Mouse (Mus musculus) midbrain, postnatal 0 days (tissue): ENCODE results near the gene Zim1. TPM values are rescaled to one million over a fixed set of nuclear protein-coding genes. Genes with fewer than 3 reads are reported as not detected.

Experiments
- ATAC-seq: fragments of 200-750 bp; cut with Nextera tagmentation; 2 replicates; pipeline ENCODE4 v1.8.0; 2017; ENCODE audit warnings: moderate number of reproducible peaks, mild to moderate bottlenecking, moderate TSS enrichment, moderate library complexity; ENCODE audit not compliant: low FRiP score
- DNase-seq: peaks from one replicate; pipeline ENCODE4 v3.0.0-alpha.2; 2015; ENCODE audit warnings: low spot score
- H3K27ac ChIP-seq: fragments of 300-500 bp; sonication (generic); 2 replicates; pipeline ENCODE4 v1.5.1; 2014; ENCODE audit warnings: low read depth, mild to moderate bottlenecking, low read length, mixed read lengths
- H3K27me3 ChIP-seq: fragments of 300-500 bp; sonication (generic); 2 replicates; pipeline ENCODE4 v1.6.1; 2014; ENCODE audit warnings: low read length, control low read depth, mixed read lengths; ENCODE audit not compliant: insufficient read depth
- H3K36me3 ChIP-seq: fragments of 300-500 bp; sonication (generic); 2 replicates; pipeline ENCODE4 v1.6.1; 2014; ENCODE audit warnings: low read length, control low read depth, mixed read lengths; ENCODE audit not compliant: insufficient read depth
- H3K4me1 ChIP-seq: fragments of 300-500 bp; sonication (generic); 2 replicates; pipeline ENCODE4 v1.6.1; 2014; ENCODE audit warnings: mild to moderate bottlenecking, control low read depth, antibody characterized with exemption, low read length, mixed read lengths; ENCODE audit not compliant: insufficient read depth
- H3K4me2 ChIP-seq: fragments of 300-500 bp; sonication (generic); 2 replicates; pipeline ENCODE4 v1.6.1; 2014; ENCODE audit warnings: low read depth, mild to moderate bottlenecking, low read length, mixed read lengths; ENCODE audit not compliant: poor library complexity, severe bottlenecking
- H3K4me3 ChIP-seq: fragments of 300-500 bp; sonication (generic); 2 replicates; pipeline ENCODE4 v1.5.1; 2014; ENCODE audit warnings: low read depth, mild to moderate bottlenecking, low read length, moderate library complexity
- H3K9ac ChIP-seq: fragments of 300-500 bp; sonication (generic); replicated peaks from 2 replicates; pipeline ENCODE4 v1.6.1; 2014; ENCODE audit warnings: mild to moderate bottlenecking, low read length, moderate library complexity, mixed read lengths; ENCODE audit not compliant: poor library complexity, severe bottlenecking
- H3K9me3 ChIP-seq: fragments of 300-500 bp; sonication (generic); 2 replicates; pipeline ENCODE4 v1.6.1; 2016; ENCODE audit warnings: low read length, control low read depth
- CTCF ChIP-seq: IDR thresholded peaks from 2 replicates; pipeline ENCODE4 v1.5.1; 2016; ENCODE audit warnings: antibody characterized with exemption, mild to moderate bottlenecking
- WGBS: fragments of 180-500 bp; shearing (Covaris S2); extraction: QIAGEN DNeasy Blood & Tissue Kit; methylation state at CpG from one replicate; pipeline ENCODE4 v1.1.7; 2014; 5-methylcytosine and 5-hydroxymethylcytosine counted together
- polyA plus RNA-seq: library from polyadenylated mRNA; unstranded; fragments of >200 nt; fragmentation: Nextera tagmentation; extraction: Ambion mirVana; gene quantifications from 2 replicates; pipeline ENCODE4 v1.2.1, GENCODE M21; 2015
- total RNA-seq: library from RNA; depleted of rRNA; stranded (reverse); fragments of >200 nt; gene quantifications from 2 replicates; pipeline ENCODE4 v1.2.3, GENCODE M21; 2014; rRNA removed

Gene Zim1
- total RNA-seq, result 32.8 and 47.4 TPM in 2 replicates
- polyA plus RNA-seq, result 9.0 and 10.0 TPM in 2 replicates

- peak; percentile 72 for TF ChIP-seq CTCF
- H3K4me3 ChIP-seq, result peak within 1 kb of the TSS; percentile 54
Measured at GRCm38 (mm10) chr7:6696241-6697045, at the start of gene Zim1. Zim1 (minus strand) TSS chr7:6696450.

GRCm38 (mm10) chr7:6744281-6744904 is 48.1 kb upstream of the Zim1 start:
- Histone ChIP-seq H3K27ac (no peak overlapping the region), H3K9me3 (no peaks in the 10 kb centered on the region), H3K4me2 (no peak overlapping the region), H3K9ac (no peak overlapping the region), H3K36me3 (no peaks in the 10 kb centered on the region), H3K4me1 (no peaks in the 10 kb centered on the region), H3K27me3 (no peaks in the 10 kb centered on the region), H3K4me3 (no peak overlapping the region)
- TF ChIP-seq CTCF, result no peak
- ATAC-seq (no peak), DNase-seq (no peak)
- WGBS, result 73% methylated on average over 10 of the region's 10 CpGs

More at GRCm38 (mm10) chr7:6696241-6697045, at the start of gene Zim1:
- DNase-seq (peak; percentile 95), ATAC-seq (peak; percentile 100)
- Histone ChIP-seq H3K9ac (peak within 1 kb of the TSS; percentile 48; the same call in 1 of the 2 replicates), H3K4me2 (peak within 1 kb of the TSS; percentile 83), H3K36me3 (no peaks in the 10 kb centered on the region), H3K9me3 (no peaks in the 10 kb centered on the region), H3K27ac (no peak within 1 kb of the TSS), H3K4me1 (no peaks in the 10 kb centered on the region), H3K27me3 (no peaks in the 10 kb centered on the region)
- 8% methylated on average over 32 of the region's 32 CpGs for WGBS

DNA sequence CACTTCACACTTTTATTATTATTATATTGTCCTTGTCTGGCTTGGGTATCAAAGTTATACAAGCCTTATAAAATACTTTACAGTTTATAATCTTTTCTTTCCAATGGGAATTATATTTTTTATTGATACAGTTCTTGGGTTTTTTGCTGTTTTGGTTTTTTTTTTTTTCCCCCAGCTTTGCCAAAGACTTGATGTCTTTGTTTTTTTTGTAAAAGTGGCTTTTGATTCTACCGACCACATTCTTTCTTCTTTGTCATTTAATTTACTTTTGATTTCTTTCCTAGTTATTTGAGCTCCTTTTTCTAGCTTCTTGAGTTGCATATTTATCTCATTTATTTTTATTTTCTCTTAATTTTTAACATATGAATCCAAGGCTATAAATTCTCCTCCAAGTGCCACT is 39.8 kb upstream of the Zim1 start:
- WGBS, result 92% methylated on average over 1 of the region's 1 CpGs
- no peaks in the 10 kb centered on the region for H3K36me3 ChIP-seq
- no peaks in the 10 kb centered on the region for H3K27me3 ChIP-seq
- H3K4me2 ChIP-seq, result 0 out of 2 replicates have a peak overlapping the region, but pooled peaks have one; percentile 7
- H3K9ac ChIP-seq, result no peak overlapping the region
- no peak for TF ChIP-seq CTCF
- DNase-seq, result no peak
- no peaks in the 10 kb centered on the region for H3K9me3 ChIP-seq
- peak overlapping the region; percentile 12; the same call in 1 of the 2 replicates for H3K4me3 ChIP-seq
- no peak overlapping the region for H3K27ac ChIP-seq
- no peak for ATAC-seq
- H3K4me1 ChIP-seq, result no peaks in the 10 kb centered on the region

DNA sequence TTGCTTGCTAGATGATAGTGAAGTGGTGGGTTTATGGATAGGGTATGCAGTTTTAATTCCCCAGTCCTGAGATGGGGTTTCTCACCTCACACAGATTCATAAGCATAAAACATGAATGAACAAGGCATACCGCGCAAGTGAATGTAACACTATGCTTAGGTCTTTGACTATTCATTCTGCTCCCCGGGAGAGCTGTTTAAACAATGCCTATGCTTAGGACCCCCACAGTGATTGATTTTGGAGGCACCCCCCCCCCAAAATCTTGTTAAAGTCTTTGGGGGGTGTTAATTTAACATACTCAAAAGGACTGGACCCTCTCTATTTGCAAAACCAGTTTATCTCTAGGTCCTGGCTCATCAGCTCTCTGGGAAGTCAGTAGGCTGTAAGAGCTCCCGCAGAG is 35.7 kb upstream of the Zim1 start:
- Histone ChIP-seq H3K27me3 (no peaks in the 10 kb centered on the region), H3K4me3 (peak overlapping the region; percentile 53), H3K9me3 (peaks cover 3% of the 10 kb centered on the region; the same call in 1 of the 2 replicates), H3K9ac (peak overlapping the region; percentile 60), H3K36me3 (no peaks in the 10 kb centered on the region), H3K4me2 (peak overlapping the region; percentile 44), H3K4me1 (no peaks in the 10 kb centered on the region), H3K27ac (peak overlapping the region; percentile 55; the same call in 1 of the 2 replicates)
- WGBS, result 44% methylated on average over 4 of the region's 4 CpGs
- no peak for TF ChIP-seq CTCF
- no peak for ATAC-seq
- DNase-seq, result no peak

DNA sequence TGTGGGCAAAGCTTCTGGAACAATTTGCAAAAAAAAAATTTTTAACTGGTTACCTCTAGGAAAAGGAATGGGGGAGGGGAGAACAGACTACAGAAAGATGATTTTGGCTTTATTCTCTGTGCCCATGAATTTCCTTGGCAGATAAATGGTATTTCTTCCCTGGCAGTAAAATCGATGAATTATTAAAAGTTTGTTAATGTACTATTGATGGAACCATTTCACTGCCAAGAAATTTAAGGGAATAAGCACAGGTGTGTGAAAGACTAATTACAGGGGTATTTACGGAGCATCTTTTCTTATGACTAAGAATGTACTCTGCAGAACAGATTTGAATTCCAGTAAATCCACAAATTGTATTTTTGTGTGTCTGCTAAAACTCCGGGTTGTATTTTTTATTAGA is 35.1 kb upstream of the Zim1 start:
- Histone ChIP-seq H3K27ac (peak overlapping the region; percentile 86), H3K27me3 (no peaks in the 10 kb centered on the region), H3K4me3 (peak overlapping the region; percentile 53), H3K4me2 (peak overlapping the region; percentile 45; the same call in 1 of the 2 replicates), H3K36me3 (no peaks in the 10 kb centered on the region), H3K9ac (peak overlapping the region; percentile 60), H3K4me1 (no peaks in the 10 kb centered on the region), H3K9me3 (peaks cover 3% of the 10 kb centered on the region; the same call in 1 of the 2 replicates)
- DNase-seq (no peak), ATAC-seq (no peak)
- TF ChIP-seq CTCF, result no peak
- WGBS, result 37% methylated on average over 3 of the region's 3 CpGs
